Mouse (Mus musculus): Measurements from ENCODE around the gene Slc19a1. TPM values are rescaled to one million over a fixed set of nuclear protein-coding genes. Genes with fewer than 3 reads are reported as not detected.

Gene Slc19a1
- polyA plus RNA-seq, 1 experiment from 2014 or later = 45.1 TPM

GRCm38 (mm10) chr10:77061426-77061825, 29.4 kb downstream of the Slc19a1 start:
- WGBS = 76% methylated on average over 3 of the region's 3 CpGs
- H3K27ac ChIP-seq (ENCODE audit: low read depth, low read length) = no peak overlapping the region
- ATAC-seq = no peak

GRCm38 (mm10) chr10:77062393-77063010, 30.5 kb downstream of the Slc19a1 start:
- Histone ChIP-seq H3K4me3 (ENCODE audit: low read length) (no peak overlapping the region), H3K27me3 (replicated peaks; ENCODE audit: control insufficient read depth, insufficient read depth, low read length) (no peaks in the 10 kb centered on the region), H3K4me1 (ENCODE audit: control insufficient read depth, insufficient read depth, low read depth, low read length) (no peaks in the 10 kb centered on the region), H3K9ac (ENCODE audit: low read depth, low read length) (no peak overlapping the region), H3K9me3 (ENCODE audit: control insufficient read depth, low read length) (no peaks in the 10 kb centered on the region), H3K27ac (ENCODE audit: low read depth, low read length) (peak overlapping the region; percentile 32; the same call in 1 of the 2 replicates), H3K36me3 (ENCODE audit: control insufficient read depth, insufficient read depth, low read length) (no peaks in the 10 kb centered on the region), H3K4me2 (ENCODE audit: low read length) (no peak overlapping the region)
- ATAC-seq = no peak
- 77% methylated on average over 11 of the region's 11 CpGs for WGBS

More at GRCm38 (mm10) chr10:77061426-77061825, 29.4 kb downstream of the Slc19a1 start:
- Histone ChIP-seq H3K4me3 (ENCODE audit: low read length) (no peak overlapping the region), H3K36me3 (ENCODE audit: control insufficient read depth, insufficient read depth, low read length) (no peaks in the 10 kb centered on the region), H3K4me2 (ENCODE audit: low read length) (no peak overlapping the region), H3K9me3 (ENCODE audit: control insufficient read depth, low read length) (no peaks in the 10 kb centered on the region), H3K9ac (ENCODE audit: low read depth, low read length) (no peak overlapping the region), H3K4me1 (ENCODE audit: control insufficient read depth, insufficient read depth, low read depth, low read length) (no peaks in the 10 kb centered on the region), H3K27me3 (replicated peaks; ENCODE audit: control insufficient read depth, insufficient read depth, low read length) (no peaks in the 10 kb centered on the region)

- no peak for ATAC-seq
- Histone ChIP-seq H3K27me3 (replicated peaks; ENCODE audit: control insufficient read depth, insufficient read depth, low read length) (no peaks in the 10 kb centered on the region), H3K9ac (ENCODE audit: low read depth, low read length) (no peak overlapping the region), H3K27ac (ENCODE audit: low read depth, low read length) (no peak overlapping the region), H3K4me2 (ENCODE audit: low read length) (no peak overlapping the region), H3K36me3 (ENCODE audit: control insufficient read depth, insufficient read depth, low read length) (no peaks in the 10 kb centered on the region), H3K9me3 (ENCODE audit: control insufficient read depth, low read length) (no peaks in the 10 kb centered on the region), H3K4me3 (ENCODE audit: low read length) (no peak overlapping the region), H3K4me1 (ENCODE audit: control insufficient read depth, insufficient read depth, low read depth, low read length) (no peaks in the 10 kb centered on the region)
- WGBS = 93% methylated on average over 3 of the region's 3 CpGs
Measured at GRCm38 (mm10) chr10:77064239-77064638, 32.2 kb downstream of the Slc19a1 start.

GRCm38 (mm10) chr10:77064659-77065058, 32.6 kb downstream of the Slc19a1 start:
- Histone ChIP-seq H3K4me2 (ENCODE audit: low read length) (no peak overlapping the region), H3K4me1 (ENCODE audit: control insufficient read depth, insufficient read depth, low read depth, low read length) (no peaks in the 10 kb centered on the region), H3K4me3 (ENCODE audit: low read length) (no peak overlapping the region), H3K9me3 (ENCODE audit: control insufficient read depth, low read length) (no peaks in the 10 kb centered on the region), H3K27me3 (replicated peaks; ENCODE audit: control insufficient read depth, insufficient read depth, low read length) (no peaks in the 10 kb centered on the region), H3K36me3 (ENCODE audit: control insufficient read depth, insufficient read depth, low read length) (no peaks in the 10 kb centered on the region), H3K27ac (ENCODE audit: low read depth, low read length) (no peak overlapping the region), H3K9ac (ENCODE audit: low read depth, low read length) (no peak overlapping the region)
- no peak for ATAC-seq

GRCm38 (mm10) chr10:77068469-77068868, 36.4 kb downstream of the Slc19a1 start:
- Histone ChIP-seq H3K4me1 (ENCODE audit: control insufficient read depth, insufficient read depth, low read depth, low read length) (no peaks in the 10 kb centered on the region), H3K9me3 (ENCODE audit: control insufficient read depth, low read length) (no peaks in the 10 kb centered on the region), H3K27ac (ENCODE audit: low read depth, low read length) (no peak overlapping the region), H3K27me3 (replicated peaks; ENCODE audit: control insufficient read depth, insufficient read depth, low read length) (no peaks in the 10 kb centered on the region), H3K36me3 (ENCODE audit: control insufficient read depth, insufficient read depth, low read length) (no peaks in the 10 kb centered on the region), H3K4me2 (ENCODE audit: low read length) (no peak overlapping the region), H3K9ac (ENCODE audit: low read depth, low read length) (no peak overlapping the region), H3K4me3 (ENCODE audit: low read length) (no peak overlapping the region)
- 96% methylated on average over 7 of the region's 7 CpGs for WGBS
- no peak for ATAC-seq

- ATAC-seq = no peak; the same call in 1 of the 2 replicates
- H3K4me1 ChIP-seq (ENCODE audit: control insufficient read depth, insufficient read depth, low read depth, low read length) = 0 out of 2 replicates have a peak, but pooled peaks cover 2% of the 10 kb centered on the region
- no peak overlapping the region for H3K9ac ChIP-seq (ENCODE audit: low read depth, low read length)
- no peaks in the 10 kb centered on the region for H3K36me3 ChIP-seq (ENCODE audit: control insufficient read depth, insufficient read depth, low read length)
- H3K27me3 ChIP-seq (replicated peaks; ENCODE audit: control insufficient read depth, insufficient read depth, low read length) = no peaks in the 10 kb centered on the region
- H3K4me3 ChIP-seq (ENCODE audit: low read length) = no peak overlapping the region
- H3K9me3 ChIP-seq (ENCODE audit: control insufficient read depth, low read length) = no peaks in the 10 kb centered on the region
- 53% methylated on average over 4 of the region's 4 CpGs for WGBS
- no peak overlapping the region for H3K27ac ChIP-seq (ENCODE audit: low read depth, low read length)
- no peak overlapping the region for H3K4me2 ChIP-seq (ENCODE audit: low read length)
Measured at GRCm38 (mm10) chr10:77070072-77070471, 38.0 kb downstream of the Slc19a1 start.

- WGBS = 74% methylated on average over 4 of the region's 4 CpGs
- no peak overlapping the region for H3K27ac ChIP-seq (ENCODE audit: low read depth, low read length)
- peak; percentile 54; the same call in 1 of the 2 replicates for ATAC-seq
Measured at GRCm38 (mm10) chr10:77074276-77074974, 42.4 kb downstream of the Slc19a1 start.

GRCm38 (mm10) chr10:77078456-77078855, 46.4 kb downstream of the Slc19a1 start:
- ATAC-seq = no peak
- no peak overlapping the region for H3K4me2 ChIP-seq (ENCODE audit: low read length)
- 0 out of 2 replicates have a peak, but pooled peaks cover 2% of the 10 kb centered on the region for H3K4me1 ChIP-seq (ENCODE audit: control insufficient read depth, insufficient read depth, low read depth, low read length)
- no peaks in the 10 kb centered on the region for H3K27me3 ChIP-seq (replicated peaks; ENCODE audit: control insufficient read depth, insufficient read depth, low read length)
- no peak overlapping the region for H3K27ac ChIP-seq (ENCODE audit: low read depth, low read length)
- no peak overlapping the region for H3K4me3 ChIP-seq (ENCODE audit: low read length)
- no peaks in the 10 kb centered on the region for H3K9me3 ChIP-seq (ENCODE audit: control insufficient read depth, low read length)
- no peak overlapping the region for H3K9ac ChIP-seq (ENCODE audit: low read depth, low read length)
- no peaks in the 10 kb centered on the region for H3K36me3 ChIP-seq (ENCODE audit: control insufficient read depth, insufficient read depth, low read length)
- 92% methylated on average over 4 of the region's 4 CpGs for WGBS

More at GRCm38 (mm10) chr10:77074276-77074974, 42.4 kb downstream of the Slc19a1 start:
- no peak overlapping the region for H3K4me2 ChIP-seq (ENCODE audit: low read length)
- 0 out of 2 replicates have a peak, but pooled peaks cover 2% of the 10 kb centered on the region for H3K4me1 ChIP-seq (ENCODE audit: control insufficient read depth, insufficient read depth, low read depth, low read length)
- H3K36me3 ChIP-seq (ENCODE audit: control insufficient read depth, insufficient read depth, low read length) = no peaks in the 10 kb centered on the region
- no peaks in the 10 kb centered on the region for H3K9me3 ChIP-seq (ENCODE audit: control insufficient read depth, low read length)
- H3K27me3 ChIP-seq (replicated peaks; ENCODE audit: control insufficient read depth, insufficient read depth, low read length) = no peaks in the 10 kb centered on the region
- no peak overlapping the region for H3K4me3 ChIP-seq (ENCODE audit: low read length)
- H3K9ac ChIP-seq (ENCODE audit: low read depth, low read length) = no peak overlapping the region

GRCm38 (mm10) chr10:77078961-77079360, 46.9 kb downstream of the Slc19a1 start:
- 82% methylated on average over 8 of the region's 8 CpGs for WGBS
- H3K36me3 ChIP-seq (ENCODE audit: control insufficient read depth, insufficient read depth, low read length) = no peaks in the 10 kb centered on the region
- no peaks in the 10 kb centered on the region for H3K9me3 ChIP-seq (ENCODE audit: control insufficient read depth, low read length)

More at GRCm38 (mm10) chr10:77078961-77079360, 46.9 kb downstream of the Slc19a1 start:
- no peak overlapping the region for H3K27ac ChIP-seq (ENCODE audit: low read depth, low read length)
- H3K4me2 ChIP-seq (ENCODE audit: low read length) = no peak overlapping the region
- no peak for ATAC-seq
- H3K27me3 ChIP-seq (replicated peaks; ENCODE audit: control insufficient read depth, insufficient read depth, low read length) = no peaks in the 10 kb centered on the region
- H3K4me1 ChIP-seq (ENCODE audit: control insufficient read depth, insufficient read depth, low read depth, low read length) = 0 out of 2 replicates have a peak, but pooled peaks cover 2% of the 10 kb centered on the region
- no peak overlapping the region for H3K9ac ChIP-seq (ENCODE audit: low read depth, low read length)
- H3K4me3 ChIP-seq (ENCODE audit: low read length) = no peak overlapping the region

All from hindbrain, embryonic 16.5 days (tissue).